Mouse (Mus musculus) lung, adult 2 months (tissue): ENCODE measurements at regions not wholly inside any gene's neighbourhood (a gene's known extent, or its start where the extent isn't known, plus 50 kb on each side); places are given as distances from the start of the nearest gene placed in this dataset.

Source experiments
- CTCF ChIP-seq: fragments of 200-500 bp; IDR thresholded peaks from 2 replicates; pipeline ENCODE4 v1.5.1; 2011; ENCODE audit warnings: mild to moderate bottlenecking, low read length, control low read depth; ENCODE audit not compliant: insufficient read depth
- POLR2A ChIP-seq: fragments of 200-500 bp; IDR thresholded peaks from 2 replicates; pipeline ENCODE4 v1.6.1; 2011; ENCODE audit warnings: low read depth, mild to moderate bottlenecking, control low read depth, low read length, borderline replicate concordance; ENCODE audit errors: extremely low read depth

GRCm38 (mm10) chr3:128298110-128298509 is 402.0 kb upstream of the Fam241a start:
- TF ChIP-seq CTCF: no peak
- no peak for TF ChIP-seq POLR2A
